Mouse (Mus musculus) midbrain, embryonic 16.5 days (tissue): ENCODE data around the gene Cd93. TPM values are rescaled to one million over a fixed set of nuclear protein-coding genes. Genes with fewer than 3 reads are reported as not detected.

Experiments used
- ATAC-seq: fragments of 200-750 bp; cut with Nextera tagmentation; 2 replicates; pipeline ENCODE4 v1.8.0; 2017; ENCODE audit warnings: moderate TSS enrichment
- H3K27ac ChIP-seq: fragments of 300-500 bp; sonication (generic); 2 replicates; pipeline ENCODE4 v1.5.1; 2014; ENCODE audit warnings: mild to moderate bottlenecking, low read length, mixed read lengths
- H3K27me3 ChIP-seq: fragments of 300-500 bp; sonication (generic); 2 replicates; pipeline ENCODE4 v1.6.1; 2014; ENCODE audit warnings: low read depth, low read length, mixed read lengths; ENCODE audit not compliant: control insufficient read depth, insufficient read depth
- H3K36me3 ChIP-seq: fragments of 300-500 bp; sonication (generic); 2 replicates; pipeline ENCODE4 v1.6.1; 2014; ENCODE audit warnings: mild to moderate bottlenecking, low read length, moderate library complexity, mixed read lengths; ENCODE audit not compliant: control insufficient read depth, insufficient read depth
- H3K4me1 ChIP-seq: fragments of 300-500 bp; sonication (generic); 2 replicates; pipeline ENCODE4 v1.6.1; 2014; ENCODE audit warnings: mild to moderate bottlenecking, low read length, mixed read lengths; ENCODE audit not compliant: control insufficient read depth, insufficient read depth
- H3K4me2 ChIP-seq: fragments of 300-500 bp; sonication (generic); 2 replicates; pipeline ENCODE4 v1.6.1; 2014; ENCODE audit warnings: mild to moderate bottlenecking, low read length, mixed read lengths
- H3K4me3 ChIP-seq: fragments of 300-500 bp; sonication (generic); 2 replicates; pipeline ENCODE4 v1.5.1; 2014; ENCODE audit warnings: low read depth, mild to moderate bottlenecking, low read length, moderate library complexity, mixed read lengths
- H3K9ac ChIP-seq: fragments of 300-500 bp; sonication (generic); 2 replicates; pipeline ENCODE4 v1.6.1; 2014; ENCODE audit warnings: low read depth, low read length, mixed read lengths
- H3K9me3 ChIP-seq: fragments of 300-500 bp; sonication (generic); replicated peaks from 2 replicates; pipeline ENCODE4 v1.6.1; 2014; ENCODE audit warnings: mild to moderate bottlenecking, low read length, mixed read lengths; ENCODE audit not compliant: control insufficient read depth, poor library complexity, severe bottlenecking
- WGBS: fragments of 180-500 bp; shearing (Covaris S2); extraction: QIAGEN DNeasy Blood & Tissue Kit; methylation state at CpG from one replicate; pipeline ENCODE4 v1.1.7; 2014; 5-methylcytosine and 5-hydroxymethylcytosine counted together
- polyA plus RNA-seq: library from polyadenylated mRNA; unstranded; fragments of >200 nt; fragmentation: Nextera tagmentation; extraction: Ambion mirVana; gene quantifications from 2 replicates; pipeline ENCODE4 v1.2.1, GENCODE M21; 2015

Cd93 gene
- polyA plus RNA-seq, 1 experiment from 2014 or later, result 7.2 TPM

- Histone ChIP-seq H3K4me2 (no peak overlapping the region), H3K27me3 (no peaks in the 10 kb centered on the region), H3K27ac (no peak overlapping the region), H3K36me3 (no peaks in the 10 kb centered on the region), H3K9me3 (0 out of 2 replicates have a peak, but pooled peaks cover 4% of the 10 kb centered on the region), H3K4me1 (no peaks in the 10 kb centered on the region), H3K4me3 (no peak overlapping the region), H3K9ac (no peak overlapping the region)
- no peak for ATAC-seq
- WGBS, result 88% methylated on average over 5 of the region's 5 CpGs
Measured at GRCm38 (mm10) chr2:148475879-148476495, 32.6 kb upstream of the Cd93 start.

DNA sequence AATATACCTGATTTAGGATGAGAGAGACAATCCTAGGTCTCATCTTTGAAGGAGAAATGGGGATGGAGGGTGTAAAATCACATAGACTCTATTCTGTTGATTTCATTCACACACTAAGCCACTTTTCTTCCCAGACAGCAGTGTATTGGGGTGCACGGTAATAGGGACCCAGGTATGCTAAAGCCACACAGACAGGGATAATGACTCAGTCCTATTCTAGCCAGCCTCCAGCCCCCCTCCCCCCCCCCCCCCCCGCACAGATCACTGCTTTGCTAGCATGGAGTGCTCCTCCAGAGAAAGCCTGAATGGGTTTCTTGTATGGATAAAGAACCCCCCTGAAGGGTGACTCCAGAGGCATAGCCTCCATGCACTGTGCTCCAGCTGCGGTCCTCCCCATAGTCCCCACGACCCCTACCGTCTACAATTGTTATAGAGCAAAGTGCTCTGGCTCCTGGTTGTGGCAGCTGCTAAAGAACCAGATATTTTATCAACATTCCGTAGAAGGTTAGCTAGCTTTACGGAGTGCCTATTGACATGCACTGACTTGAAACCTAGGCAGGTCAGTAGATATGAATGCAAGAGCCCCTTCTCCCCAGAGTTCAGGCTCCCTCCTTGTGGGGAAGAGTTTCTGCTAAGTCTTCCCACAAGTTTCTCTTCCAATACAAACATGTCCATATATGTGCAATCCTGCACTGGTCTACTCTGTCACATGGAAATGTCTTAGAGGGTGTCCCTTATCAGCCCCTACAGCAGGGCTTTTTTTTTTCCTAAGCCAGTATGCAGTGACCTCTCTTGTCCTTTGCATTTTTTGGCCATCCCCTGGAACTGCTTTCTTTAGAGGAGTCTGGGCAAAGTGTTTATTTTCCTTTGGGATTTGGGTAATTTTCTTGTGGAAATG, 26.2 kb upstream of the Cd93 start:
- H3K27ac ChIP-seq, result no peak overlapping the region
- no peaks in the 10 kb centered on the region for H3K4me1 ChIP-seq
- H3K4me2 ChIP-seq, result no peak overlapping the region
- H3K27me3 ChIP-seq, result no peaks in the 10 kb centered on the region
- 28% methylated on average over 6 of the region's 7 CpGs for WGBS
- no peaks in the 10 kb centered on the region for H3K36me3 ChIP-seq
- ATAC-seq, result no peak
- no peak overlapping the region for H3K4me3 ChIP-seq
- 0 out of 2 replicates have a peak, but pooled peaks cover 4% of the 10 kb centered on the region for H3K9me3 ChIP-seq
- H3K9ac ChIP-seq, result no peak overlapping the region

GRCm38 (mm10) chr2:148467921-148468440, 24.6 kb upstream of the Cd93 start:
- Histone ChIP-seq H3K4me2 (no peak overlapping the region), H3K36me3 (no peaks in the 10 kb centered on the region)
- WGBS, result 65% methylated on average over 3 of the region's 3 CpGs

DNA sequence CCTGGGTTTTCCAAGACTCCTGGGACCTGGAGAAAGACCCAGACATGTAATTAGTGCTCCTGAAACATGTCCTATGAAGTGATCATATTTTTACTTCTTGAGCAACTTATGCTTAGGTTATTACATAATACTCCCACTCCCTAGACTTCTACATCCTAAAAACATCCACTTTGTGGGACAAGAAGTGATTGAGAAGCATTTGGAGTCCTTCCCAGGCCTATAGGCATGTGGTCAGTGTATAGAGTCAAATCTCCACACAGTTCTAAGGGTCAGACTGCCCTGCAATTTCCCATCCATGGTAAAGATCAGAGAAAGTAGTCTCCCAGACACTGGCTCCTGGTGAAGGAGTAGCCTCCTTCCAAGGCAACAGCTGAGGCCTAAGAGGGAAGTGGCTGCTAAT, 12.0 kb upstream of the Cd93 start:
- Histone ChIP-seq H3K4me3 (no peak overlapping the region), H3K9ac (no peak overlapping the region), H3K4me1 (no peaks in the 10 kb centered on the region)

More at GRCm38 (mm10) chr2:148467921-148468440, 24.6 kb upstream of the Cd93 start:
- no peak for ATAC-seq
- H3K9ac ChIP-seq, result no peak overlapping the region
- no peak overlapping the region for H3K4me3 ChIP-seq
- H3K4me1 ChIP-seq, result no peaks in the 10 kb centered on the region
- 0 out of 2 replicates have a peak, but pooled peaks cover 4% of the 10 kb centered on the region for H3K9me3 ChIP-seq
- H3K27ac ChIP-seq, result no peak overlapping the region
- H3K27me3 ChIP-seq, result no peaks in the 10 kb centered on the region

DNA sequence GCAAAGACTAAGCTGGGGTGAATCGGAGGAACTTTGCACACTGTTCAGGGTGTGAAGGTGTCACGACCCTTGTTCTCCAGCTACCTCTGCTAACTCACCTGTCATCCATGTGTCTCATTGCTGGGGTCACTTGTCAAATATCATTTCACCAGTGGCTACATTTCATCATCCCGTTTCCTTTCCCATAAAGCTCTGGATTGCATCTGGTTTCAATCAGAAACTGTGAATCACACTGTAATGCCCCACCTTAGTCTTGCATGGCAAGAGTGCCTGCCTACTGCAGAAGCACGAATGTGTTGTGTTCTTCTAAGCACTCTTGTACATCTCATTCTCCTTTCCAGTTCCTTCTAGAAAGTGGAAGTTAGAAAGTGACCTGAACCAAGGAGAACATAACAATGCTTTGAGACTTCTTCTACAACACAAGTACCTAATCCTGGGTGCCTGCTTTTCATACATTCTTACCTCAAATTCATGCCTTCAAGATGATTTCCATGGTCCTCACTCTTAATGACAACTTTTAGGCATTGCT, 10.7 kb upstream of the Cd93 start:
- H3K27me3 ChIP-seq, result no peaks in the 10 kb centered on the region
- no peak overlapping the region for H3K9ac ChIP-seq
- H3K4me1 ChIP-seq, result no peaks in the 10 kb centered on the region
- no peak overlapping the region for H3K4me2 ChIP-seq
- no peaks in the 10 kb centered on the region for H3K9me3 ChIP-seq
- no peaks in the 10 kb centered on the region for H3K36me3 ChIP-seq
- 83% methylated on average over 4 of the region's 4 CpGs for WGBS
- H3K27ac ChIP-seq, result no peak overlapping the region
- no peak for ATAC-seq
- no peak overlapping the region for H3K4me3 ChIP-seq

More for the DNA sequence above, 12.0 kb upstream of the Cd93 start:
- no peak for ATAC-seq
- no peak overlapping the region for H3K4me2 ChIP-seq
- no peaks in the 10 kb centered on the region for H3K9me3 ChIP-seq
- H3K27me3 ChIP-seq, result no peaks in the 10 kb centered on the region
- no peaks in the 10 kb centered on the region for H3K36me3 ChIP-seq
- H3K27ac ChIP-seq, result no peak overlapping the region

GRCm38 (mm10) chr2:148453061-148453460, 9.7 kb upstream of the Cd93 start:
- ATAC-seq, result no peak
- H3K4me2 ChIP-seq, result no peak overlapping the region
- 97% methylated on average over 3 of the region's 3 CpGs for WGBS
- H3K36me3 ChIP-seq, result no peaks in the 10 kb centered on the region
- H3K9me3 ChIP-seq, result no peaks in the 10 kb centered on the region
- no peaks in the 10 kb centered on the region for H3K4me1 ChIP-seq
- no peak overlapping the region for H3K27ac ChIP-seq
- H3K4me3 ChIP-seq, result no peak overlapping the region
- H3K9ac ChIP-seq, result no peak overlapping the region
- no peaks in the 10 kb centered on the region for H3K27me3 ChIP-seq

GRCm38 (mm10) chr2:148451498-148451897, 8.1 kb upstream of the Cd93 start:
- Histone ChIP-seq H3K27ac (no peak overlapping the region), H3K9me3 (no peaks in the 10 kb centered on the region), H3K4me2 (no peak overlapping the region), H3K36me3 (no peaks in the 10 kb centered on the region), H3K4me3 (no peak overlapping the region), H3K9ac (no peak overlapping the region), H3K27me3 (no peaks in the 10 kb centered on the region), H3K4me1 (no peaks in the 10 kb centered on the region)
- 78% methylated on average over 5 of the region's 5 CpGs for WGBS
- no peak for ATAC-seq

GRCm38 (mm10) chr2:148450616-148451015, 7.3 kb upstream of the Cd93 start:
- H3K4me3 ChIP-seq, result no peak overlapping the region
- H3K27me3 ChIP-seq, result no peaks in the 10 kb centered on the region
- H3K9ac ChIP-seq, result no peak overlapping the region
- no peak overlapping the region for H3K4me2 ChIP-seq
- H3K27ac ChIP-seq, result no peak overlapping the region
- 85% methylated on average over 5 of the region's 5 CpGs for WGBS
- no peaks in the 10 kb centered on the region for H3K36me3 ChIP-seq
- ATAC-seq, result no peak
- no peaks in the 10 kb centered on the region for H3K4me1 ChIP-seq
- no peaks in the 10 kb centered on the region for H3K9me3 ChIP-seq

GRCm38 (mm10) chr2:148449659-148450058, 6.3 kb upstream of the Cd93 start:
- Histone ChIP-seq H3K4me1 (no peaks in the 10 kb centered on the region), H3K4me2 (no peak overlapping the region), H3K36me3 (no peaks in the 10 kb centered on the region), H3K9me3 (no peaks in the 10 kb centered on the region), H3K9ac (no peak overlapping the region), H3K27ac (no peak overlapping the region), H3K27me3 (no peaks in the 10 kb centered on the region), H3K4me3 (no peak overlapping the region)
- ATAC-seq, result no peak
- 96% methylated on average over 1 of the region's 1 CpGs for WGBS
